Mouse (Mus musculus): ENCODE data around the gene Map4k3. TPM values are rescaled to one million over a fixed set of nuclear protein-coding genes. Genes with fewer than 3 reads are reported as not detected.
"Not testable (repeated sequence)": the region's sequence is repeated elsewhere in the genome, so short reads cannot be mapped to it uniquely, and the experiment has no call there.

Map4k3 gene
- polyA plus RNA-seq, 1 experiment from 2014 or later: 5.5 TPM

GRCm38 (mm10) chr17:80568842-80569601, 159.3 kb downstream of the Map4k3 start:
- 79% methylated on average over 6 of the region's 6 CpGs for WGBS (ENCODE audit: insufficient replicate concordance)
- no peak for TF ChIP-seq CTCF (IDR thresholded peaks at IDR 0.05; ENCODE audit: low read depth)
- no peak for TF ChIP-seq EP300 (IDR thresholded peaks at IDR 0.05; ENCODE audit: low read depth)
- no peak for ATAC-seq

GRCm38 (mm10) chr17:80568441-80568840, 159.8 kb downstream of the Map4k3 start:
- Histone ChIP-seq H3K9ac (replicated peaks) (no peak overlapping the region), H3K27me3 (ENCODE audit: insufficient read depth, low read length) (no peaks in the 10 kb centered on the region), H3K4me1 (ENCODE audit: insufficient read depth) (no peaks in the 10 kb centered on the region), H3K4me2 (ENCODE audit: low read depth, low read length) (no peak overlapping the region), H3K27ac (ENCODE audit: low read depth) (no peak overlapping the region), H3K4me3 (ENCODE audit: low read depth, low read length) (no peak overlapping the region), H3K9me3 (ENCODE audit: low read length) (no peaks in the 10 kb centered on the region), H3K36me3 (replicated peaks; ENCODE audit: insufficient read depth, low read length) (no peaks in the 10 kb centered on the region)
- no peak for ATAC-seq
- TF ChIP-seq CTCF (IDR thresholded peaks at IDR 0.05; ENCODE audit: low read depth): no peak
- TF ChIP-seq EP300 (IDR thresholded peaks at IDR 0.05; ENCODE audit: low read depth): no peak
- WGBS (ENCODE audit: insufficient replicate concordance): 71% methylated on average over 2 of the region's 2 CpGs
- DNase-seq: no peak

More at GRCm38 (mm10) chr17:80568842-80569601, 159.3 kb downstream of the Map4k3 start:
- no peaks in the 10 kb centered on the region for H3K36me3 ChIP-seq (replicated peaks; ENCODE audit: insufficient read depth, low read length)
- no peak overlapping the region for H3K9ac ChIP-seq (replicated peaks)
- no peak overlapping the region for H3K4me3 ChIP-seq (ENCODE audit: low read depth, low read length)
- H3K4me1 ChIP-seq (ENCODE audit: insufficient read depth): no peaks in the 10 kb centered on the region
- DNase-seq: peak; percentile 2
- no peaks in the 10 kb centered on the region for H3K27me3 ChIP-seq (ENCODE audit: insufficient read depth, low read length)
- no peak overlapping the region for H3K4me2 ChIP-seq (ENCODE audit: low read depth, low read length)
- H3K9me3 ChIP-seq (ENCODE audit: low read length): no peaks in the 10 kb centered on the region
- H3K27ac ChIP-seq (ENCODE audit: low read depth): no peak overlapping the region

- Histone ChIP-seq H3K4me1 (ENCODE audit: insufficient read depth) (no peaks in the 10 kb centered on the region; the same call in 1 of the 2 replicates), H3K36me3 (replicated peaks; ENCODE audit: insufficient read depth, low read length) (no peaks in the 10 kb centered on the region), H3K9me3 (ENCODE audit: low read length) (no peaks in the 10 kb centered on the region), H3K4me2 (ENCODE audit: low read depth, low read length) (peak overlapping the region; percentile 45), H3K4me3 (ENCODE audit: low read depth, low read length) (peak overlapping the region; percentile 40), H3K27ac (ENCODE audit: low read depth) (peak overlapping the region; percentile 94), H3K9ac (replicated peaks) (peak overlapping the region; percentile 55), H3K27me3 (ENCODE audit: insufficient read depth, low read length) (no peaks in the 10 kb centered on the region)
- 26% methylated on average over 3 of the region's 3 CpGs for WGBS (ENCODE audit: insufficient replicate concordance)
- TF ChIP-seq EP300 (IDR thresholded peaks at IDR 0.05; ENCODE audit: low read depth) (no peak), CTCF (IDR thresholded peaks at IDR 0.05; ENCODE audit: low read depth) (peak; percentile 69)
- peak; percentile 53 for DNase-seq
- ATAC-seq: peak; percentile 50
These were observed 163.7 kb downstream of the Map4k3 start for GRCm38 (mm10) chr17:80564611-80564924.

- H3K27me3 ChIP-seq (ENCODE audit: insufficient read depth, low read length); H3K9me3 ChIP-seq (ENCODE audit: low read length); ATAC-seq; H3K36me3 ChIP-seq (replicated peaks; ENCODE audit: insufficient read depth, low read length); H3K4me1 ChIP-seq (ENCODE audit: insufficient read depth): not testable (repeated sequence)
- Histone ChIP-seq H3K4me2 (ENCODE audit: low read depth, low read length) (peak overlapping the region; percentile 45), H3K27ac (ENCODE audit: low read depth) (peak overlapping the region; percentile 94), H3K4me3 (ENCODE audit: low read depth, low read length) (peak overlapping the region; percentile 40), H3K9ac (replicated peaks) (peak overlapping the region; percentile 55)
- peak; percentile 38 for DNase-seq
- 69% methylated on average over 27 of the region's 27 CpGs for WGBS (ENCODE audit: insufficient replicate concordance)
These were observed 164.3 kb downstream of the Map4k3 start for GRCm38 (mm10) chr17:80563762-80564610.

- ATAC-seq (no peak), DNase-seq (no peak)
- Histone ChIP-seq H3K27ac (ENCODE audit: low read depth) (no peak overlapping the region), H3K4me1 (ENCODE audit: insufficient read depth) (no peaks in the 10 kb centered on the region; the same call in 1 of the 2 replicates), H3K9ac (replicated peaks) (no peak overlapping the region), H3K4me2 (ENCODE audit: low read depth, low read length) (0 out of 2 replicates have a peak overlapping the region, but pooled peaks have one; percentile 19), H3K4me3 (ENCODE audit: low read depth, low read length) (no peak overlapping the region), H3K36me3 (replicated peaks; ENCODE audit: insufficient read depth, low read length) (no peaks in the 10 kb centered on the region), H3K27me3 (ENCODE audit: insufficient read depth, low read length) (no peaks in the 10 kb centered on the region), H3K9me3 (ENCODE audit: low read length) (no peaks in the 10 kb centered on the region)
- TF ChIP-seq CTCF (IDR thresholded peaks at IDR 0.05; ENCODE audit: low read depth) (no peak), EP300 (IDR thresholded peaks at IDR 0.05; ENCODE audit: low read depth) (no peak)
- WGBS (ENCODE audit: insufficient replicate concordance): 78% methylated on average over 5 of the region's 5 CpGs
These were observed 165.5 kb downstream of the Map4k3 start for GRCm38 (mm10) chr17:80562792-80563191.

Data from liver, postnatal 0 days (tissue).